Comparison of ENCODE assay signal across 10 mouse cellular contexts in the genomic region with DNA sequence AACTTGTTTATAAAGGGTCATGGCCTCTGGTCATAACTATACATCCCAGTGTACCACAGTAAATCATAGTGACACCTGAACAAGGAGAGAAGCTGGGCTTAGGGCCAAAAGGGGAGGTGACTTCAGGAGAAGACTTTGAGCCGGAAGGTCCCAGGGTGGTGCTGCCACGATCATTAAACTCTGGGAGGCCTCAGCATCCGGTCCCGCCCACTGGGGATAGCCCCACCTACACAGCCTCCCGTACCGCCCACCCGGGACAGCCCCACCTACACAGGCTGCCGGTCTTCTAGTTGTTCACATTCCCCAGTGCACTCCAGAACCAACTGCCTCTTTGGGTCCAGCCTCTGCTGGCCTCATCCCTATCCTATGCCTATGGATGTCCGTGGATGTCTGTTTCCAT. TPM values are rescaled to one million over a fixed set of nuclear protein-coding genes. Genes with fewer than 3 reads are reported as not detected.
DNase-seq lines count a peak whose midpoint lies in the region; ATAC-seq lines count a peak whose summit lies in the region.
"Had no signal": no experiment of that assay in that cellular context is flagged by ENCODE, and none has a peak within 500 bp of the region (broad histone marks: within the 10 kb centered on the region; RNA-seq: fewer than 3 reads in every experiment).

Pnliprp2 (plus strand) TSS at position 297 of the 400 bp plus-strand sequence.

- H3K4me3 ChIP-seq in liver, embryonic 16.5 days (ENCODE audit: low read depth, low read length) = no peak within 1 kb of the TSS
- no peak within 1 kb of the TSS for H3K4me3 ChIP-seq in neural tube, embryonic 15.5 days (replicated peaks)
- H3K4me3 ChIP-seq: layer of hippocampus, adult 2 months; midbrain, embryonic 12.5 days had no signal

- WGBS in liver, embryonic 16.5 days (ENCODE audit: insufficient replicate concordance) = 39% methylated on average over 9 of the region's 9 CpGs
- 64% methylated on average over 9 of the region's 9 CpGs for WGBS in neural tube, embryonic 15.5 days

- H3K27ac ChIP-seq in liver, embryonic 16.5 days (ENCODE audit: low read length) = no peak within 1 kb of the TSS
- no peak within 1 kb of the TSS for H3K27ac ChIP-seq in neural tube, embryonic 15.5 days (replicated peaks)
- H3K27ac ChIP-seq: layer of hippocampus, adult 2 months; midbrain, embryonic 12.5 days had no signal

- no peak within 1 kb of the TSS for H3K4me2 ChIP-seq in liver, embryonic 16.5 days (ENCODE audit: low read depth, low read length)
- H3K4me2 ChIP-seq in neural tube, embryonic 15.5 days = no peak within 1 kb of the TSS
- H3K4me2 ChIP-seq: midbrain, embryonic 12.5 days had no signal

- H3K36me3 ChIP-seq in liver, embryonic 16.5 days (ENCODE audit: control insufficient read depth, insufficient read depth) = no peaks in the 10 kb centered on the region
- no peaks in the 10 kb centered on the region for H3K36me3 ChIP-seq in neural tube, embryonic 15.5 days
- H3K36me3 ChIP-seq: midbrain, embryonic 12.5 days had no signal

- peak; percentile 38 for DNase-seq in urinary bladder, postnatal 14 days (ENCODE audit: low spot score)
- DNase-seq in urinary bladder, adult 18-20 months (ENCODE audit: low spot score in 2 of 2) = no peak
- peak; percentile 32 to 57 for DNase-seq in kidney, adult 8-10 months
- no peak for DNase-seq in ovary, postnatal 10 days (ENCODE audit: low spot score)
- no peak for DNase-seq in cerebellum, adult 18-20 months

- no peaks in the 10 kb centered on the region for H3K27me3 ChIP-seq in liver, embryonic 16.5 days (ENCODE audit: control insufficient read depth, insufficient read depth, low read depth, low read length)
- 0 out of 2 replicates have a peak, but pooled peaks cover 2% of the 10 kb centered on the region for H3K27me3 ChIP-seq in neural tube, embryonic 15.5 days (replicated peaks)
- H3K27me3 ChIP-seq: midbrain, embryonic 12.5 days had no signal

- no peak within 1 kb of the TSS for H3K9ac ChIP-seq in liver, embryonic 16.5 days (ENCODE audit: low read depth, low read length)
- no peak within 1 kb of the TSS for H3K9ac ChIP-seq in neural tube, embryonic 15.5 days (replicated peaks)
- H3K9ac ChIP-seq: midbrain, embryonic 12.5 days had no signal

- no peaks in the 10 kb centered on the region for H3K9me3 ChIP-seq in liver, embryonic 16.5 days (replicated peaks; ENCODE audit: control insufficient read depth, low read length)
- H3K9me3 ChIP-seq in neural tube, embryonic 15.5 days (replicated peaks) = no peaks in the 10 kb centered on the region

- no peaks in the 10 kb centered on the region for H3K4me1 ChIP-seq in liver, embryonic 16.5 days (ENCODE audit: control insufficient read depth, low read depth, low read length)
- peaks cover 6% of the 10 kb centered on the region for H3K4me1 ChIP-seq in neural tube, embryonic 15.5 days

- peak; percentile 67 for ATAC-seq in liver, embryonic 16.5 days (ENCODE audit: low read depth)
- no peak for ATAC-seq in neural tube, embryonic 15.5 days (ENCODE audit: low FRiP score)

RNA-seq across cellular contexts. Expression of gene Pnliprp2, which starts in this region (rescaled TPM):
- polyA plus RNA-seq in liver, embryonic 16.5 days (2015; fragmentation: Nextera tagmentation; extraction: Ambion mirVana) = 2.0 and 2.2 TPM in 2 replicates
- 0.22 TPM in 1 of 2 replicates, not detected in the other for polyA plus RNA-seq in neural tube, embryonic 15.5 days (2015; fragmentation: Nextera tagmentation; extraction: Ambion mirVana)
- polyA plus RNA-seq: heart, embryonic 14.5 days; midbrain, embryonic 12.5 days had no signal

Comparison
In these comparisons a context has a peak if more than half of its experiments do, and no peak if none do; other contexts are left out.
1. DNase-seq: peak in urinary bladder, postnatal 14 days (single experiment) and kidney, adult 8-10 months (2 of 2); none in urinary bladder, adult 18-20 months (0 of 2), ovary, postnatal 10 days (single experiment) and cerebellum, adult 18-20 months (0 of 2).